Mouse (Mus musculus) neural tube, embryonic 13.5 days (tissue): Measurements from ENCODE around the gene Adora2a. TPM values are rescaled to one million over a fixed set of nuclear protein-coding genes. Genes with fewer than 3 reads are reported as not detected.

Experiments used
- ATAC-seq: fragments of 200-750 bp; cut with Nextera tagmentation; 2 replicates; pipeline ENCODE4 v1.8.0; 2017; ENCODE audit warnings: low read depth, mild to moderate bottlenecking, moderate TSS enrichment, moderate library complexity
- H3K27ac ChIP-seq: fragments of 300-500 bp; sonication (generic); replicated peaks from 2 replicates; pipeline ENCODE4 v1.5.1; 2015; ENCODE audit warnings: moderate library complexity, mild to moderate bottlenecking, inconsistent platforms
- H3K27me3 ChIP-seq: fragments of 300-500 bp; sonication (generic); 2 replicates; pipeline ENCODE4 v1.6.1; 2015; ENCODE audit warnings: mild to moderate bottlenecking, inconsistent platforms
- H3K36me3 ChIP-seq: fragments of 300-500 bp; sonication (generic); 2 replicates; pipeline ENCODE4 v1.6.1; 2015; ENCODE audit warnings: mild to moderate bottlenecking, inconsistent platforms
- H3K4me1 ChIP-seq: fragments of 300-500 bp; sonication (generic); replicated peaks from 2 replicates; pipeline ENCODE4 v1.6.1; 2015; ENCODE audit warnings: inconsistent platforms
- H3K4me2 ChIP-seq: fragments of 300-500 bp; sonication (generic); 2 replicates; pipeline ENCODE4 v1.6.1; 2015; ENCODE audit warnings: inconsistent platforms, mild to moderate bottlenecking, moderate library complexity
- H3K4me3 ChIP-seq: fragments of 300-500 bp; sonication (generic); 2 replicates; pipeline ENCODE4 v1.5.1; 2015; ENCODE audit warnings: mild to moderate bottlenecking, inconsistent platforms
- H3K9ac ChIP-seq: fragments of 300-500 bp; sonication (generic); 2 replicates; pipeline ENCODE4 v1.6.1; 2015; ENCODE audit warnings: moderate library complexity, mild to moderate bottlenecking, inconsistent platforms
- H3K9me3 ChIP-seq: fragments of 300-500 bp; sonication (generic); 2 replicates; pipeline ENCODE4 v1.6.1; 2016; ENCODE audit warnings: inconsistent platforms
- WGBS: fragments of 180-500 bp; shearing (Covaris S2); methylation state at CpG from one replicate; pipeline ENCODE4 v1.1.7; 2015; 5-methylcytosine and 5-hydroxymethylcytosine counted together
- polyA plus RNA-seq: library from polyadenylated mRNA; unstranded; fragments of >200 nt; fragmentation: Nextera tagmentation; extraction: Ambion mirVana; gene quantifications from 2 replicates; pipeline ENCODE4 v1.2.1, GENCODE M21; 2015

Gene Adora2a
- polyA plus RNA-seq, 1 experiment from 2014 or later, result 4.4 TPM

GRCm38 (mm10) chr10:75294926-75295325 lies 21.8 kb upstream of the Adora2a start:
- H3K9ac ChIP-seq, result no peak overlapping the region
- no peak overlapping the region for H3K27ac ChIP-seq
- 79% methylated on average over 4 of the region's 4 CpGs for WGBS
- H3K4me2 ChIP-seq, result no peak overlapping the region
- peaks cover 42% of the 10 kb centered on the region for H3K36me3 ChIP-seq
- no peaks in the 10 kb centered on the region for H3K9me3 ChIP-seq
- no peaks in the 10 kb centered on the region for H3K27me3 ChIP-seq
- H3K4me3 ChIP-seq, result no peak overlapping the region
- peaks cover 10% of the 10 kb centered on the region; the same call in 1 of the 2 replicates for H3K4me1 ChIP-seq
- ATAC-seq, result no peak

- no peak overlapping the region for H3K4me3 ChIP-seq
- no peak overlapping the region for H3K9ac ChIP-seq
- 90% methylated on average over 5 of the region's 5 CpGs for WGBS
- H3K9me3 ChIP-seq, result no peaks in the 10 kb centered on the region
- ATAC-seq, result no peak
- no peak overlapping the region for H3K4me2 ChIP-seq
- H3K27ac ChIP-seq, result no peak overlapping the region
- peaks cover 69% of the 10 kb centered on the region for H3K36me3 ChIP-seq
- H3K4me1 ChIP-seq, result peaks cover 14% of the 10 kb centered on the region
- no peaks in the 10 kb centered on the region for H3K27me3 ChIP-seq
Observed at GRCm38 (mm10) chr10:75298608-75299007, 18.1 kb upstream of the Adora2a start.

- 65% methylated on average over 5 of the region's 5 CpGs for WGBS
- Histone ChIP-seq H3K4me3 (no peak overlapping the region), H3K4me2 (no peak overlapping the region), H3K27me3 (no peaks in the 10 kb centered on the region), H3K27ac (no peak overlapping the region), H3K4me1 (peaks cover 27% of the 10 kb centered on the region), H3K9ac (no peak overlapping the region), H3K9me3 (no peaks in the 10 kb centered on the region), H3K36me3 (peaks cover 67% of the 10 kb centered on the region)
- no peak for ATAC-seq
Observed at GRCm38 (mm10) chr10:75299785-75300418, 16.8 kb upstream of the Adora2a start.

- H3K9me3 ChIP-seq, result no peaks in the 10 kb centered on the region
- H3K4me3 ChIP-seq, result no peak overlapping the region
- peaks cover 33% of the 10 kb centered on the region for H3K4me1 ChIP-seq
- ATAC-seq, result no peak
- WGBS, result 94% methylated on average over 12 of the region's 12 CpGs
- no peak overlapping the region for H3K9ac ChIP-seq
- H3K36me3 ChIP-seq, result peaks cover 63% of the 10 kb centered on the region
- H3K27ac ChIP-seq, result no peak overlapping the region
- no peaks in the 10 kb centered on the region for H3K27me3 ChIP-seq
- no peak overlapping the region for H3K4me2 ChIP-seq
Observed at GRCm38 (mm10) chr10:75301195-75301806, 15.4 kb upstream of the Adora2a start.

GRCm38 (mm10) chr10:75301937-75302336 lies 14.7 kb upstream of the Adora2a start:
- Histone ChIP-seq H3K27me3 (no peaks in the 10 kb centered on the region), H3K27ac (no peak overlapping the region), H3K4me2 (no peak overlapping the region), H3K4me1 (peaks cover 33% of the 10 kb centered on the region), H3K4me3 (no peak overlapping the region), H3K9me3 (no peaks in the 10 kb centered on the region), H3K36me3 (peaks cover 61% of the 10 kb centered on the region), H3K9ac (no peak overlapping the region)
- ATAC-seq, result no peak
- WGBS, result 96% methylated on average over 4 of the region's 4 CpGs

GRCm38 (mm10) chr10:75302536-75302935 lies 14.1 kb upstream of the Adora2a start:
- no peaks in the 10 kb centered on the region for H3K27me3 ChIP-seq
- 92% methylated on average over 4 of the region's 4 CpGs for WGBS
- peaks cover 66% of the 10 kb centered on the region for H3K36me3 ChIP-seq
- no peak overlapping the region for H3K4me2 ChIP-seq
- ATAC-seq, result no peak
- no peak overlapping the region for H3K27ac ChIP-seq
- H3K9ac ChIP-seq, result no peak overlapping the region
- H3K4me3 ChIP-seq, result no peak overlapping the region
- no peaks in the 10 kb centered on the region for H3K9me3 ChIP-seq
- H3K4me1 ChIP-seq, result peaks cover 33% of the 10 kb centered on the region

- ATAC-seq, result no peak
- Histone ChIP-seq H3K36me3 (peaks cover 67% of the 10 kb centered on the region), H3K4me2 (no peak overlapping the region), H3K9ac (0 out of 2 replicates have a peak overlapping the region, but pooled peaks have one; percentile 31), H3K4me3 (no peak overlapping the region), H3K9me3 (no peaks in the 10 kb centered on the region), H3K27ac (peak overlapping the region; percentile 76), H3K27me3 (no peaks in the 10 kb centered on the region), H3K4me1 (peaks cover 33% of the 10 kb centered on the region)
- 87% methylated on average over 8 of the region's 8 CpGs for WGBS
Observed at GRCm38 (mm10) chr10:75303324-75304048, 13.2 kb upstream of the Adora2a start.

- no peak overlapping the region for H3K4me2 ChIP-seq
- ATAC-seq, result no peak
- no peaks in the 10 kb centered on the region for H3K27me3 ChIP-seq
- 90% methylated on average over 5 of the region's 5 CpGs for WGBS
- peaks cover 31% of the 10 kb centered on the region for H3K4me1 ChIP-seq
- peaks cover 67% of the 10 kb centered on the region for H3K36me3 ChIP-seq
- no peak overlapping the region for H3K9ac ChIP-seq
- no peak overlapping the region for H3K4me3 ChIP-seq
- no peaks in the 10 kb centered on the region for H3K9me3 ChIP-seq
- peak overlapping the region; percentile 76 for H3K27ac ChIP-seq
Observed at GRCm38 (mm10) chr10:75304049-75304405, 12.7 kb upstream of the Adora2a start.

GRCm38 (mm10) chr10:75304413-75304812 lies 12.3 kb upstream of the Adora2a start:
- peaks cover 67% of the 10 kb centered on the region for H3K36me3 ChIP-seq
- no peak overlapping the region for H3K4me3 ChIP-seq
- H3K27ac ChIP-seq, result peak overlapping the region; percentile 76
- 87% methylated on average over 6 of the region's 6 CpGs for WGBS
- H3K9ac ChIP-seq, result no peak overlapping the region
- no peaks in the 10 kb centered on the region for H3K27me3 ChIP-seq
- H3K9me3 ChIP-seq, result no peaks in the 10 kb centered on the region
- 0 out of 2 replicates have a peak, but pooled peaks have one; percentile 19 for ATAC-seq
- H3K4me2 ChIP-seq, result no peak overlapping the region
- peaks cover 27% of the 10 kb centered on the region for H3K4me1 ChIP-seq

GRCm38 (mm10) chr10:75307130-75307529 lies 9.5 kb upstream of the Adora2a start:
- Histone ChIP-seq H3K27me3 (no peaks in the 10 kb centered on the region), H3K9me3 (no peaks in the 10 kb centered on the region), H3K4me1 (peaks cover 22% of the 10 kb centered on the region), H3K9ac (no peak overlapping the region), H3K36me3 (peaks cover 74% of the 10 kb centered on the region), H3K27ac (no peak overlapping the region), H3K4me2 (no peak overlapping the region), H3K4me3 (no peak overlapping the region)
- WGBS, result 93% methylated on average over 7 of the region's 7 CpGs
- ATAC-seq, result no peak

GRCm38 (mm10) chr10:75312361-75312760 lies 4.3 kb upstream of the Adora2a start:
- no peak overlapping the region for H3K27ac ChIP-seq
- no peaks in the 10 kb centered on the region for H3K9me3 ChIP-seq
- peaks cover 15% of the 10 kb centered on the region for H3K4me1 ChIP-seq
- H3K9ac ChIP-seq, result no peak overlapping the region
- no peak overlapping the region for H3K4me2 ChIP-seq
- H3K4me3 ChIP-seq, result no peak overlapping the region
- H3K36me3 ChIP-seq, result peaks cover 68% of the 10 kb centered on the region
- peaks cover 19% of the 10 kb centered on the region for H3K27me3 ChIP-seq
- 84% methylated on average over 7 of the region's 7 CpGs for WGBS
- no peak for ATAC-seq

GRCm38 (mm10) chr10:75314190-75314980 lies 2.3 kb upstream of the Adora2a start:
- peaks cover 20% of the 10 kb centered on the region for H3K4me1 ChIP-seq
- no peak overlapping the region for H3K4me2 ChIP-seq
- peaks cover 39% of the 10 kb centered on the region for H3K27me3 ChIP-seq
- no peak for ATAC-seq
- no peak overlapping the region; the same call in 1 of the 2 replicates for H3K9ac ChIP-seq
- peaks cover 48% of the 10 kb centered on the region for H3K36me3 ChIP-seq
- no peak overlapping the region for H3K4me3 ChIP-seq
- no peaks in the 10 kb centered on the region for H3K9me3 ChIP-seq
- WGBS, result 70% methylated on average over 6 of the region's 6 CpGs
- peak overlapping the region; percentile 38; the same call in 1 of the 2 replicates for H3K27ac ChIP-seq
